Mouse (Mus musculus) naive thymus-derived CD4-positive, alpha-beta T cell, adult 5 months (primary cell): ENCODE results near the gene Gsc2. TPM values are rescaled to one million over a fixed set of nuclear protein-coding genes. Genes with fewer than 3 reads are reported as not detected.

Source experiments
- polyA plus RNA-seq: library from polyadenylated mRNA; unstranded; fragments of 100-300 nt; shearing (Covaris generic); gene quantifications from one replicate; pipeline ENCODE4 v1.2.1, GENCODE M21; 2017

The Gsc2 gene
- not detected for polyA plus RNA-seq

GRCm38 (mm10) chr16:17914307-17915249 lies at the start of gene Gsc2:
Gene Gsc2, minus strand, starts transcription at chr16:17915059.

GRCm38 (mm10) chr16:17928087-17928580 lies 13.3 kb upstream of the Gsc2 start, which contains the start of gene Slc25a1:
Gene Slc25a1, minus strand, starts transcription at chr16:17928219.

GRCm38 (mm10) chr16:17911052-17911595 lies 3.7 kb downstream of the Gsc2 start, which contains the start of gene Ess2:
Gene Ess2, minus strand, starts transcription at chr16:17911348.

GRCm38 (mm10) chr16:17898462-17898861 lies 16.4 kb downstream of the Gsc2 start, which contains the start of the genes Dgcr2 and Tssk2:
Gene Dgcr2, minus strand, starts transcription at chr16:17898562.
Gene Tssk2, plus strand, starts transcription at chr16:17898637.

DNA sequence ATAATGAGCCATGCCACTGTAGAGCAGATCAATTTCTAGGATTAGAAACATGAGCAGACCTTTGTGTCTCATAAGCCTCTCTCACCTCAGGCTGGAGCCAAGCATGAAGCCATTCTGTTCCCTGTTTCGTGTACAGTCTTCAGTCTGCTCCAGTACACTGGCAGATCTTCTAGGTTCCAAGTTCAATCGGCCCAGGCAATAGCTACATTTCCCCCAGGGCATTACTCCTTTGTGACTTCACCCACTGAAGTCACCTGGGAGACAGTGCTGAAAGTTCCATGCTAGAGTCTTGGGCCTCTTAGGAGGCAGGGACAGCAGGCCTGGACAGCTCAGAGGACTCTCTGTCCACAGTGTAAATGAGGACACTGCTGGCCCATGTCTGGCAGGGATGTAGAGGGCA lies 20.9 kb downstream of the Gsc2 start, which contains the start of gene Tssk1:
Tssk1 (plus strand) TSS at position 301 of the 400 bp plus-strand sequence.

GRCm38 (mm10) chr16:17891567-17891959 lies 23.3 kb downstream of the Gsc2 start, which contains the start of gene Gm20518:
Gene Gm20518, minus strand, starts transcription at chr16:17891671.

Other genes with a start within 250 kb of the Gsc2 start
- 129 TPM for gene Med15, start 182.2 kb downstream of the Gsc2 start, polyA plus RNA-seq
- gene Klhl22, start 155.4 kb downstream of the Gsc2 start, polyA plus RNA-seq: 18.9 TPM
- gene Scarf2, start 117.8 kb downstream of the Gsc2 start, polyA plus RNA-seq: not detected
- gene B830017H08Rik, start 81.9 kb downstream of the Gsc2 start, polyA plus RNA-seq: not detected
- 3.7 TPM for gene Car15, start 76.7 kb downstream of the Gsc2 start, polyA plus RNA-seq
- gene Gm20518, start 23.4 kb downstream of the Gsc2 start, polyA plus RNA-seq: 0.98 TPM
- not detected for gene Tssk1, start 20.8 kb downstream of the Gsc2 start, polyA plus RNA-seq
- gene Dgcr2, start 16.5 kb downstream of the Gsc2 start, polyA plus RNA-seq: 59.7 TPM
- 0.25 TPM for gene Tssk2, start 16.4 kb downstream of the Gsc2 start, polyA plus RNA-seq
- gene Ess2, start 3.7 kb downstream of the Gsc2 start, polyA plus RNA-seq: 82.3 TPM
- 25.6 TPM for gene Slc25a1, start 13.2 kb upstream of the Gsc2 start, polyA plus RNA-seq
- not detected for gene Vpreb2, start 65.4 kb upstream of the Gsc2 start, polyA plus RNA-seq
- 7.5 TPM for gene Dgcr6, start 137.8 kb upstream of the Gsc2 start, polyA plus RNA-seq
- 2.2 TPM for gene Prodh, start 175.1 kb upstream of the Gsc2 start, polyA plus RNA-seq
- 0.17 TPM for gene Rtn4r, start 212.6 kb upstream of the Gsc2 start, polyA plus RNA-seq